Mouse (Mus musculus): Measurements from ENCODE around the gene Kdm4b.

DNA sequence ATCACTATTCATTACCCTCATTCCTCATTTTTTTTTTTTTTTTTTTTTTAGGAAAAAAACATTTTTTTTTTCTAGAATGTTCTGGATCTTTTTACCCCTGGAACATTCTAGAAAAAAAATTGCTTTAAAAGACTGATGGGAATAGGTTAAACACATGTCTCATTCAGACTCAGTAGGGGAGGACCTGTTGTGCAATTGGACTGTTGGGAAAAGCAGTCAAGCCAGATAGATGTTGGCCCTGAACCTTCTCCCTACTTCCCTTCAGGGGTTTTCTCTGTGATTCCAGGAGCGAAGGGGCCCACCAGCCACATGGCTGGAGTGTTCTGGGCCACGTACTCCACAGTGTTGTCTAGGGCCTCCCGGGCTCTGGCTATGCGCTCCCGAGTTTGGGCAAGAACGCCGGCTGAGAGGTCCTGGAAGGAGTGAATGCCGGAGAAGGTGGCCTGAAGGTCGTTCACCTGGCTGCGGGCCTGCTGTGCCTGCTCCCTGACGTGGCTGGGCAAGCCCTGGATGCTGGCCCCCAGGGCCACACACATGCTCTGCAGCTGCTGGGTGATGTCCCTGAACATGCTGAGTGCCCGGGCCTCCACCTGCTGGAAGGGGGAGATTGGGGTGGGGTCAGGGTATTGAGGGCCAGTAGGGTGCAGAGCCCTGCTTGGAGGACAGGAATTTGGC is 46.2 kb upstream of the Kdm4b start:
- TF ChIP-seq CTCF (IDR thresholded peaks at IDR 0.05; ENCODE audit: low read depth, low read length) (no peak), POLR2AphosphoS5 (IDR thresholded peaks at IDR 0.05; ENCODE audit: insufficient replicate concordance, low read depth, low read length) (no peak), GATA1 (IDR thresholded peaks at IDR 0.05; ENCODE audit: borderline replicate concordance, low read length) (no peak)

Measured in G1E (cell line).